Mouse (Mus musculus): ENCODE data around the gene Dnajc9. TPM values are rescaled to one million over a fixed set of nuclear protein-coding genes. Genes with fewer than 3 reads are reported as not detected.
A peak's percentile ranks its signal among the peaks of the same experiment; 100 is the strongest.

Dnajc9 gene
- total and polyA plus RNA-seq, 3 experiments: 8.2 to 13.4 (median 11.9) TPM

GRCm38 (mm10) chr14:20392326-20392725 is 3.6 kb upstream of the Dnajc9 start:
- H3K36me3 ChIP-seq (ENCODE audit: control insufficient read depth, insufficient read depth, low read length): peaks cover 4% of the 10 kb centered on the region
- H3K9ac ChIP-seq (ENCODE audit: low read depth, low read length): no peak overlapping the region
- peaks cover 2% of the 10 kb centered on the region; the same call in 1 of the 2 replicates for H3K4me1 ChIP-seq (ENCODE audit: control insufficient read depth, insufficient read depth, low read length)
- H3K4me3 ChIP-seq: no peak overlapping the region
- DNase-seq: no peak
- no peaks in the 10 kb centered on the region for H3K79me2 ChIP-seq (replicated peaks; ENCODE audit: control insufficient read depth, insufficient read depth, low read length)
- no peaks in the 10 kb centered on the region for H3K27me3 ChIP-seq (ENCODE audit: control insufficient read depth, insufficient read depth, low read length)
- WGBS: 78% methylated on average over 4 of the region's 4 CpGs
- no peak overlapping the region for H3K27ac ChIP-seq
- TF ChIP-seq CTCF (IDR thresholded peaks at IDR 0.05) (no peak), POLR2A (IDR thresholded peaks at IDR 0.05; ENCODE audit: insufficient read depth, low read depth, low read length) (no peak), EP300 (IDR thresholded peaks at IDR 0.05; ENCODE audit: insufficient read depth, low read depth, low read length) (no peak)
- intact Hi-C loops (cut with DNase I): loop anchor here (2.0 to 10.0 kb wide), 3 partner anchors 85 to 252 kb away; partner anchors contain the start of genes Ppp3cb and Usp54

GRCm38 (mm10) chr14:20389446-20390079 is 853 bp upstream of the Dnajc9 start:
- H3K36me3 ChIP-seq (ENCODE audit: control insufficient read depth, insufficient read depth, low read length): peaks cover 4% of the 10 kb centered on the region
- peaks cover 2% of the 10 kb centered on the region; the same call in 1 of the 2 replicates for H3K79me2 ChIP-seq (replicated peaks; ENCODE audit: control insufficient read depth, insufficient read depth, low read length)
- no peaks in the 10 kb centered on the region for H3K27me3 ChIP-seq (ENCODE audit: control insufficient read depth, insufficient read depth, low read length)
- H3K9ac ChIP-seq (ENCODE audit: low read depth, low read length): no peak overlapping the region
- peaks cover 2% of the 10 kb centered on the region; the same call in 1 of the 2 replicates for H3K4me1 ChIP-seq (ENCODE audit: control insufficient read depth, insufficient read depth, low read length)
- 87% methylated on average over 8 of the region's 8 CpGs for WGBS
- peak overlapping the region; percentile 75 for H3K27ac ChIP-seq
- TF ChIP-seq CTCF (IDR thresholded peaks at IDR 0.05): no peak
- no peak for TF ChIP-seq EP300 (IDR thresholded peaks at IDR 0.05; ENCODE audit: insufficient read depth, low read depth, low read length)
- TF ChIP-seq POLR2A (IDR thresholded peaks at IDR 0.05; ENCODE audit: insufficient read depth, low read depth, low read length): no peak
- no peak for DNase-seq
- H3K4me3 ChIP-seq: peak overlapping the region; percentile 90
- intact Hi-C loops (cut with DNase I): loop anchor here (2.0 to 10.0 kb wide), 3 partner anchors 41 to 255 kb away; partner anchors contain the start of genes Ecd, Fam149b and Usp54

GRCm38 (mm10) chr14:20379753-20380430 is 8.8 kb downstream of the Dnajc9 start:
- Histone ChIP-seq H3K4me1 (ENCODE audit: control insufficient read depth, insufficient read depth, low read length) (no peaks in the 10 kb centered on the region), H3K27me3 (ENCODE audit: control insufficient read depth, insufficient read depth, low read length) (no peaks in the 10 kb centered on the region), H3K79me2 (replicated peaks; ENCODE audit: control insufficient read depth, insufficient read depth, low read length) (no peaks in the 10 kb centered on the region), H3K4me3 (no peak overlapping the region), H3K36me3 (ENCODE audit: control insufficient read depth, insufficient read depth, low read length) (no peaks in the 10 kb centered on the region), H3K9ac (ENCODE audit: low read depth, low read length) (no peak overlapping the region), H3K27ac (no peak overlapping the region)
- no peak for DNase-seq
- 80% methylated on average over 9 of the region's 9 CpGs for WGBS
- intact Hi-C loops (cut with DNase I): no loop called here
- TF ChIP-seq POLR2A (IDR thresholded peaks at IDR 0.05; ENCODE audit: insufficient read depth, low read depth, low read length) (no peak), EP300 (IDR thresholded peaks at IDR 0.05; ENCODE audit: insufficient read depth, low read depth, low read length) (no peak), CTCF (IDR thresholded peaks at IDR 0.05) (no peak)

GRCm38 (mm10) chr14:20379087-20379640 is 9.5 kb downstream of the Dnajc9 start:
- H3K4me1 ChIP-seq (ENCODE audit: control insufficient read depth, insufficient read depth, low read length): no peaks in the 10 kb centered on the region
- intact Hi-C loops (cut with DNase I): no loop called here
- H3K9ac ChIP-seq (ENCODE audit: low read depth, low read length): no peak overlapping the region
- TF ChIP-seq CTCF (IDR thresholded peaks at IDR 0.05) (no peak), EP300 (IDR thresholded peaks at IDR 0.05; ENCODE audit: insufficient read depth, low read depth, low read length) (no peak), POLR2A (IDR thresholded peaks at IDR 0.05; ENCODE audit: insufficient read depth, low read depth, low read length) (no peak)
- H3K79me2 ChIP-seq (replicated peaks; ENCODE audit: control insufficient read depth, insufficient read depth, low read length): no peaks in the 10 kb centered on the region
- H3K36me3 ChIP-seq (ENCODE audit: control insufficient read depth, insufficient read depth, low read length): no peaks in the 10 kb centered on the region
- H3K4me3 ChIP-seq: no peak overlapping the region
- no peak overlapping the region for H3K27ac ChIP-seq
- 85% methylated on average over 5 of the region's 5 CpGs for WGBS
- no peaks in the 10 kb centered on the region for H3K27me3 ChIP-seq (ENCODE audit: control insufficient read depth, insufficient read depth, low read length)
- DNase-seq: no peak

- peak in 1 of 2 experiments; percentile 53 for DNase-seq
Measured at GRCm38 (mm10) chr14:20378313-20379061, 10.2 kb downstream of the Dnajc9 start.

More at GRCm38 (mm10) chr14:20378313-20379061, 10.2 kb downstream of the Dnajc9 start:
- H3K27ac ChIP-seq: no peak overlapping the region
- no peaks in the 10 kb centered on the region for H3K36me3 ChIP-seq (ENCODE audit: control insufficient read depth, insufficient read depth, low read length)
- H3K79me2 ChIP-seq (replicated peaks; ENCODE audit: control insufficient read depth, insufficient read depth, low read length): no peaks in the 10 kb centered on the region
- WGBS: 46% methylated on average over 13 of the region's 13 CpGs
- no peak overlapping the region for H3K9ac ChIP-seq (ENCODE audit: low read depth, low read length)
- H3K4me1 ChIP-seq (ENCODE audit: control insufficient read depth, insufficient read depth, low read length): no peaks in the 10 kb centered on the region
- TF ChIP-seq CTCF (IDR thresholded peaks at IDR 0.05) (peak; percentile 71), POLR2A (IDR thresholded peaks at IDR 0.05; ENCODE audit: insufficient read depth, low read depth, low read length) (no peak), EP300 (IDR thresholded peaks at IDR 0.05; ENCODE audit: insufficient read depth, low read depth, low read length) (no peak)
- no peak overlapping the region for H3K4me3 ChIP-seq
- intact Hi-C loops (cut with DNase I): no loop called here
- H3K27me3 ChIP-seq (ENCODE audit: control insufficient read depth, insufficient read depth, low read length): no peaks in the 10 kb centered on the region

Data from heart, adult 2 months (tissue).